Mouse (Mus musculus) liver, postnatal 0 days (tissue): ENCODE measurements around the gene Cops6. TPM values are rescaled to one million over a fixed set of nuclear protein-coding genes. Genes with fewer than 3 reads are reported as not detected.
A peak's percentile ranks its signal among the peaks of the same experiment; 100 is the strongest.

Experiments used
- ATAC-seq: fragments of 200-750 bp; cut with Nextera tagmentation; 2 replicates; pipeline ENCODE4 v1.8.0; 2017; ENCODE audit warnings: mild to moderate bottlenecking, moderate library complexity
- DNase-seq: peaks from one replicate; pipeline ENCODE4 v3.0.0-alpha.2; 2016
- H3K27ac ChIP-seq: fragments of 300-500 bp; sonication (generic); 2 replicates; pipeline ENCODE4 v1.5.1; 2014; ENCODE audit warnings: antibody characterized with exemption, moderate library complexity, mild to moderate bottlenecking, low read depth
- H3K27me3 ChIP-seq: fragments of 300-500 bp; sonication (generic); 2 replicates; pipeline ENCODE4 v1.6.1; 2014; ENCODE audit warnings: low read length, control low read depth, mixed read lengths; ENCODE audit not compliant: insufficient read depth
- H3K36me3 ChIP-seq: fragments of 300-500 bp; sonication (generic); replicated peaks from 2 replicates; pipeline ENCODE4 v1.6.1; 2014; ENCODE audit warnings: mild to moderate bottlenecking, control low read depth, low read length, moderate library complexity, mixed read lengths; ENCODE audit not compliant: insufficient read depth
- H3K4me1 ChIP-seq: fragments of 300-500 bp; sonication (generic); 2 replicates; pipeline ENCODE4 v1.6.1; 2014; ENCODE audit warnings: antibody characterized with exemption, mild to moderate bottlenecking, control low read depth; ENCODE audit not compliant: insufficient read depth
- H3K4me2 ChIP-seq: fragments of 300-500 bp; sonication (generic); 2 replicates; pipeline ENCODE4 v1.6.1; 2014; ENCODE audit warnings: low read depth, mild to moderate bottlenecking, low read length, moderate library complexity, mixed read lengths
- H3K4me3 ChIP-seq: fragments of 300-500 bp; sonication (generic); 2 replicates; pipeline ENCODE4 v1.5.1; 2014; ENCODE audit warnings: low read depth, low read length
- H3K9ac ChIP-seq: fragments of 300-500 bp; sonication (generic); replicated peaks from 2 replicates; pipeline ENCODE4 v1.6.1; 2014; ENCODE audit warnings: mild to moderate bottlenecking, moderate library complexity
- H3K9me3 ChIP-seq: fragments of 300-500 bp; sonication (generic); 2 replicates; pipeline ENCODE4 v1.6.1; 2016; ENCODE audit warnings: mild to moderate bottlenecking, control low read depth, low read length, mixed read lengths
- CTCF ChIP-seq: sonication (generic); IDR thresholded peaks from 2 replicates; pipeline ENCODE4 v1.5.1; 2016; ENCODE audit warnings: antibody characterized with exemption, low read depth
- EP300 ChIP-seq: IDR thresholded peaks from 2 replicates; pipeline ENCODE4 v1.6.1; 2016; ENCODE audit warnings: antibody characterized with exemption, low read depth, mild to moderate bottlenecking
- WGBS: fragments of 180-500 bp; shearing (Covaris S2); extraction: QIAGEN DNeasy Blood & Tissue Kit; methylation state at CpG from one replicate; pipeline ENCODE4 v1.1.7; 2014; ENCODE audit not compliant: insufficient replicate concordance; 5-methylcytosine and 5-hydroxymethylcytosine counted together
- polyA plus RNA-seq: library from polyadenylated mRNA; unstranded; fragments of >200 nt; fragmentation: Nextera tagmentation; extraction: Ambion mirVana; gene quantifications from 2 replicates; pipeline ENCODE4 v1.2.1, GENCODE M21; 2015

Gene Cops6
- polyA plus RNA-seq, 1 experiment from 2014 or later, result 222 TPM

DNA sequence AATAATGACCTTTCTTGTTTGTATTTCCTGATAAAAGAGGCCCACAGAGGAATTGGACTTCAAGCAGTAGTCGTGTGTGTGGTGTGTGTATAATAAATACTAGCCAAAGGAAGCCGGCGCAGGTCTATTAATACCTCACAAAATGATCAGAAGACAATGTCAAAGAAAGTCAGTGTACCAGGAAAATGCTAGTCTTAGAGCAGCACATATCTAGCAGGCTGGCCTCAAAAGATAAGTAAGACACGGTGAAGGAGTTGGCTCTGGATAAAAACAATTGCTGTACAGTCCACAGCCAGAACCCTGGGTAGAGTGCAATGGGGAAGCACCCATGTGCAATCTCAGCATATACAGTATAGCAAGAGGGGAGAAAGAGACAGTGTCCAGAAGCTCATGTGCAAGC is 23.6 kb upstream of the Cops6 start:
- H3K9ac ChIP-seq, result no peak overlapping the region
- H3K27me3 ChIP-seq, result no peaks in the 10 kb centered on the region
- peaks cover 23% of the 10 kb centered on the region for H3K36me3 ChIP-seq
- 32% methylated on average over 4 of the region's 4 CpGs for WGBS
- peaks cover 4% of the 10 kb centered on the region; the same call in 1 of the 2 replicates for H3K4me1 ChIP-seq
- H3K4me2 ChIP-seq, result no peak overlapping the region
- H3K9me3 ChIP-seq, result no peaks in the 10 kb centered on the region
- DNase-seq (no peak), ATAC-seq (peak; percentile 75)
- H3K4me3 ChIP-seq, result no peak overlapping the region
- no peak overlapping the region for H3K27ac ChIP-seq
- TF ChIP-seq CTCF (no peak), EP300 (no peak)

DNA sequence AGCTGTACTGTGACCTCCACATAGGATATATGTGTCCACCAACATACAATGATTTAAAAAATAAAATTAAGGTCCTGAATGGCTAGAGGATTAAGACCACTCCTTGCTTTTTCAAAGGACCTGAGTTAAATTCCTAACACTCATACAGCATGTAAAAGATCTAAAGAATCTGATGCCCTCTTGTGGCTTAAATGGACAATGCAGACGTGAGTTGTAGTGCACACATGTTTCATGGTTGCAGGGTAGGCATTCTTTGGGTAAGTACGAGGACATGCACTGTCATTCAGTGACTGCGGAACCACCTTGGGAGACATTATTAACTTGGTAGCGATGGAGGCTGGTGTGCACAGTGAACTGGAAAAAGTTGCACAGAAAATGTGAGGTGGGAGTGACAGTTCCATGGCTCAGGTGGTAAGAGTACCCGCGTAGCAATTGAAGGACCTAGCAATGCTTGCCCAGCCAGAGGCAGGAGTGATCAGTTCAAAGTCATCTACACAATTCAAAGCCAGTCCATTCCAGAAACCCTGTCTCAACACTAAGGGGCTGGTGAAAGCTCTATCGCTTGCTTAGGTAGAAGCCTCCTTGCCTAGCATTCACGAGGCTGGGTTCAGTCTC is 22.8 kb upstream of the Cops6 start:
- Histone ChIP-seq H3K27ac (no peak overlapping the region), H3K9me3 (no peaks in the 10 kb centered on the region), H3K36me3 (peaks cover 15% of the 10 kb centered on the region), H3K4me2 (no peak overlapping the region), H3K27me3 (no peaks in the 10 kb centered on the region), H3K4me3 (no peak overlapping the region), H3K9ac (no peak overlapping the region), H3K4me1 (peaks cover 4% of the 10 kb centered on the region; the same call in 1 of the 2 replicates)
- TF ChIP-seq CTCF, result peak; percentile 85
- TF ChIP-seq EP300, result no peak
- 50% methylated on average over 8 of the region's 8 CpGs for WGBS
- ATAC-seq (peak; percentile 79), DNase-seq (peak; percentile 43)

- ATAC-seq, result no peak
- H3K27ac ChIP-seq, result no peak overlapping the region
- WGBS, result 31% methylated on average over 4 of the region's 4 CpGs
Measured at GRCm38 (mm10) chr5:138138585-138138984, 22.3 kb upstream of the Cops6 start.

GRCm38 (mm10) chr5:138154390-138154789 is 6.5 kb upstream of the Cops6 start:
- DNase-seq, result no peak
- H3K4me2 ChIP-seq, result peak overlapping the region; percentile 81
- 0 out of 2 replicates have a peak, but pooled peaks cover 5% of the 10 kb centered on the region for H3K4me1 ChIP-seq
- H3K9ac ChIP-seq, result peak overlapping the region; percentile 90; the same call in 1 of the 2 replicates
- ATAC-seq, result peak; percentile 60
- WGBS, result 38% methylated on average over 3 of the region's 3 CpGs
- peaks cover 20% of the 10 kb centered on the region for H3K36me3 ChIP-seq
- peak overlapping the region; percentile 94 for H3K27ac ChIP-seq
- peak overlapping the region; percentile 82 for H3K4me3 ChIP-seq
- H3K27me3 ChIP-seq, result no peaks in the 10 kb centered on the region
- no peaks in the 10 kb centered on the region for H3K9me3 ChIP-seq
- TF ChIP-seq CTCF (no peak), EP300 (peak; percentile 44; the same call in 1 of the 2 replicates)

More at GRCm38 (mm10) chr5:138138585-138138984, 22.3 kb upstream of the Cops6 start:
- Histone ChIP-seq H3K9me3 (no peaks in the 10 kb centered on the region), H3K4me1 (peaks cover 4% of the 10 kb centered on the region; the same call in 1 of the 2 replicates), H3K36me3 (peaks cover 10% of the 10 kb centered on the region), H3K9ac (no peak overlapping the region), H3K27me3 (no peaks in the 10 kb centered on the region), H3K4me3 (no peak overlapping the region), H3K4me2 (no peak overlapping the region)
- DNase-seq, result peak; percentile 19
- TF ChIP-seq CTCF (no peak), EP300 (no peak)

- Histone ChIP-seq H3K36me3 (peaks cover 17% of the 10 kb centered on the region), H3K4me3 (peak within 1 kb of the TSS; percentile 82), H3K4me2 (peak within 1 kb of the TSS; percentile 81), H3K27ac (peak within 1 kb of the TSS; percentile 94), H3K27me3 (no peaks in the 10 kb centered on the region), H3K4me1 (peaks cover 8% of the 10 kb centered on the region; the same call in 1 of the 2 replicates), H3K9me3 (no peaks in the 10 kb centered on the region), H3K9ac (peak within 1 kb of the TSS; percentile 90)
- ATAC-seq (peak; percentile 95), DNase-seq (peak; percentile 87)
- WGBS, result under 1% methylated on average over 31 of the region's 31 CpGs
- peak; percentile 98 for TF ChIP-seq CTCF
- peak; percentile 65 for TF ChIP-seq EP300
Measured at GRCm38 (mm10) chr5:138155443-138155976, 5.4 kb upstream of the Cops6 start, which contains the start of gene Zfp113. TSS of gene Zfp113 (minus strand) at chr5:138155744.

DNA sequence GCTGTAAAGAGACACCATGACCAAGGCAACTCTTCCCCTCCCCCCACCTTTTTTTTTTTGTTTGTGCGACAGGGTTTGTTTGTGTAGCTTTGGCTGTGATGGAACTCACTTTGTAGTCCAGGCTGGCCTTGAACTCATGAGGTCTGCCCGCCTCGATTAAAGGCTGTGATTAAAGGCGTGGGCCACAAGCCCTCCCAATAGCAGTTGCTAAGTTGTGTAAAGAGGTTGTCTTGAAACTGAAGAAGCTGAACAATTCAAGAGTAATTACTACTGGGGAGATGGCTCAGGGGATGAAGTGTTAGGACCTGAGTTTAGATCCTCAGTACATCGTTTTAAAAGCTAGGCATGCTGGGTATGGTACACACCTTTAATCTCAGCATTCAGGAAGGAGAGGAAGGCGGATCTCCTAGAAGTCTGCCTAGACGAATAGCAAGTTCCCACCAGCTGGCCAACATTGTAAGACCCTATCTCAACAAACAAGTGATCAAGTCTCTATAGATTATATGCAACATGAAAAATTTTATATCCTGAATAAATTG is 578 bp upstream of the Cops6 start:
- ATAC-seq (no peak), DNase-seq (no peak)
- WGBS, result 60% methylated on average over 7 of the region's 7 CpGs
- Histone ChIP-seq H3K9ac (peak overlapping the region; percentile 77; the same call in 1 of the 2 replicates), H3K27me3 (no peaks in the 10 kb centered on the region), H3K4me1 (peaks cover 22% of the 10 kb centered on the region), H3K27ac (peak overlapping the region; percentile 13; the same call in 1 of the 2 replicates), H3K4me2 (peak overlapping the region; percentile 71), H3K36me3 (peaks cover 31% of the 10 kb centered on the region), H3K9me3 (no peaks in the 10 kb centered on the region), H3K4me3 (peak overlapping the region; percentile 74)
- TF ChIP-seq CTCF (no peak), EP300 (no peak)
